Comparison of ENCODE assay signal across 20 mouse cellular contexts in the genomic region with DNA sequence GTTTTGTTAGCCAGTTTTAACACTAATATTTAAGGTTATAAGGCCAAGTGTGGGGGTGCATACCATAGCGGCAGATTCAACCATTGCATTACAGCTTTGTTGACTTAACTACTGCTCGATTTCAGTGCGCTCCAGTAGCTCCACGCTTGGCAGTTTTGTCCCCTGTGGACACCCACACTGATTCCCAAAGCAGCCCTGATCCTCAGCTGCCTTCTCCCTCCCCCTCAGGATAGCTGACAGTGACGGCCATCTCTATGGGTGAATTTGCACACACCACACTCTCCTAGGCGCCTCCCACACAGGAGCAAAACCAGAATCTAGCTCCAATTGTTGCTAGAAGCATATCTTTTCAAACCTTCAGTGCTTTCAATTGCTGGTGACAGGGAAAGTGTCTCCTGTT. TPM values are rescaled to one million over a fixed set of nuclear protein-coding genes. Genes with fewer than 3 reads are reported as not detected.
DNase-seq lines count a peak whose midpoint lies in the region; ATAC-seq lines count a peak whose summit lies in the region.
"Had no signal": no experiment of that assay in that cellular context is flagged by ENCODE, and none has a peak within 500 bp of the region (broad histone marks: within the 10 kb centered on the region; RNA-seq: fewer than 3 reads in every experiment).

No protein-coding gene starts in this region.

- peak overlapping the region; percentile 40; the same call in 1 of the 2 replicates for H3K27ac ChIP-seq in hindbrain, embryonic 10.5 days
- H3K27ac ChIP-seq in hindbrain, embryonic 11.5 days (ENCODE audit: low read depth, low read length), result no peak overlapping the region
- no peak overlapping the region for H3K27ac ChIP-seq in liver, embryonic 15.5 days (replicated peaks)
- H3K27ac ChIP-seq in liver, embryonic 12.5 days, result no peak overlapping the region
- no peak overlapping the region for H3K27ac ChIP-seq in forebrain, embryonic 14.5 days (ENCODE audit: low read depth, low read length)
- H3K27ac ChIP-seq: forebrain, embryonic 12.5 days; limb, embryonic 15.5 days had no signal

- H3K9ac ChIP-seq in hindbrain, embryonic 11.5 days (ENCODE audit: low read depth, low read length), result no peak overlapping the region
- no peak overlapping the region for H3K9ac ChIP-seq in liver, embryonic 15.5 days
- H3K9ac ChIP-seq in liver, embryonic 12.5 days, result no peak overlapping the region
- H3K9ac ChIP-seq in forebrain, embryonic 14.5 days (ENCODE audit: low read length), result no peak overlapping the region
- H3K9ac ChIP-seq: forebrain, embryonic 12.5 days; limb, embryonic 15.5 days had no signal

- H3K9me3 ChIP-seq in hindbrain, embryonic 10.5 days, result no peaks in the 10 kb centered on the region
- H3K9me3 ChIP-seq in hindbrain, embryonic 11.5 days (ENCODE audit: control insufficient read depth, low read length), result no peaks in the 10 kb centered on the region
- no peaks in the 10 kb centered on the region for H3K9me3 ChIP-seq in liver, embryonic 15.5 days (replicated peaks)
- H3K9me3 ChIP-seq in liver, embryonic 12.5 days (replicated peaks), result no peaks in the 10 kb centered on the region
- no peaks in the 10 kb centered on the region for H3K9me3 ChIP-seq in forebrain, embryonic 14.5 days (replicated peaks; ENCODE audit: control insufficient read depth, low read length)
- H3K9me3 ChIP-seq: forebrain, embryonic 12.5 days; limb, embryonic 15.5 days had no signal

- 76% methylated on average over 6 of the region's 6 CpGs for WGBS in hindbrain, embryonic 10.5 days
- 79% methylated on average over 6 of the region's 6 CpGs for WGBS in hindbrain, embryonic 11.5 days
- 61% methylated on average over 6 of the region's 6 CpGs for WGBS in liver, embryonic 15.5 days (ENCODE audit: insufficient replicate concordance)
- WGBS in liver, embryonic 12.5 days (ENCODE audit: insufficient replicate concordance), result 68% methylated on average over 6 of the region's 6 CpGs
- 90% methylated on average over 6 of the region's 6 CpGs for WGBS in forebrain, embryonic 14.5 days

- no peak for DNase-seq in hindbrain, embryonic 10.5 days (ENCODE audit: low spot score)
- DNase-seq in hindbrain, embryonic 11.5 days (ENCODE audit: low spot score), result no peak
- peak; percentile 67 to 84 for DNase-seq in frontal cortex, postnatal 36 days (ENCODE audit: low spot score in 2 of 2)
- peak; percentile 60 to 73 for DNase-seq in right cerebral cortex, postnatal 10 days (ENCODE audit: low spot score in 2 of 2)
- DNase-seq in forebrain, embryonic 14.5 days (ENCODE audit: low spot score), result no peak
- DNase-seq in adrenal gland, adult 8-10 months, result no peak
- DNase-seq: adrenal gland, postnatal 14 days; B cell, adult 2 months; cerebellum, postnatal 25 days; gastrocnemius, postnatal 25 days; heart, postnatal 4 days; kidney, postnatal 36 days; thymus, adult 18-20 months had no signal

- ATAC-seq in hindbrain, embryonic 11.5 days (ENCODE audit: low FRiP score), result no peak
- no peak for ATAC-seq in liver, embryonic 15.5 days (ENCODE audit: insufficient read depth)
- ATAC-seq in liver, embryonic 12.5 days, result no peak
- ATAC-seq in forebrain, embryonic 14.5 days, result no peak
- ATAC-seq: intestine, postnatal 0 days had no signal

- H3K36me3 ChIP-seq in hindbrain, embryonic 10.5 days, result peaks cover 46% of the 10 kb centered on the region
- 0 out of 2 replicates have a peak, but pooled peaks cover 3% of the 10 kb centered on the region for H3K36me3 ChIP-seq in hindbrain, embryonic 11.5 days (ENCODE audit: control insufficient read depth, insufficient read depth, low read length)
- H3K36me3 ChIP-seq in liver, embryonic 15.5 days (replicated peaks), result peaks cover 19% of the 10 kb centered on the region; the same call in 1 of the 2 replicates
- peaks cover 30% of the 10 kb centered on the region for H3K36me3 ChIP-seq in liver, embryonic 12.5 days
- H3K36me3 ChIP-seq in forebrain, embryonic 14.5 days (ENCODE audit: control insufficient read depth, insufficient read depth, low read length), result 0 out of 2 replicates have a peak, but pooled peaks cover 7% of the 10 kb centered on the region

- H3K4me2 ChIP-seq in hindbrain, embryonic 11.5 days (replicated peaks; ENCODE audit: low read depth, low read length), result no peak overlapping the region
- H3K4me2 ChIP-seq in liver, embryonic 15.5 days, result peak overlapping the region; percentile 6; the same call in 1 of the 2 replicates
- no peak overlapping the region for H3K4me2 ChIP-seq in liver, embryonic 12.5 days
- no peak overlapping the region for H3K4me2 ChIP-seq in forebrain, embryonic 14.5 days (ENCODE audit: low read length)
- H3K4me2 ChIP-seq: forebrain, embryonic 12.5 days; heart, embryonic 11.5 days; limb, embryonic 15.5 days; midbrain, embryonic 11.5 days had no signal

- H3K4me1 ChIP-seq in hindbrain, embryonic 10.5 days (replicated peaks), result peaks cover 83% of the 10 kb centered on the region
- peaks cover 14% of the 10 kb centered on the region for H3K4me1 ChIP-seq in hindbrain, embryonic 11.5 days (replicated peaks; ENCODE audit: control insufficient read depth, insufficient read depth, low read length)
- H3K4me1 ChIP-seq in liver, embryonic 15.5 days (replicated peaks), result peaks cover 81% of the 10 kb centered on the region
- H3K4me1 ChIP-seq in liver, embryonic 12.5 days, result peaks cover 78% of the 10 kb centered on the region
- peaks cover 39% of the 10 kb centered on the region for H3K4me1 ChIP-seq in forebrain, embryonic 14.5 days (ENCODE audit: control insufficient read depth, insufficient read depth, low read length)

- H3K4me3 ChIP-seq in hindbrain, embryonic 10.5 days, result no peak overlapping the region
- no peak overlapping the region for H3K4me3 ChIP-seq in hindbrain, embryonic 11.5 days (ENCODE audit: low read depth, low read length)
- H3K4me3 ChIP-seq in liver, embryonic 15.5 days (replicated peaks), result no peak overlapping the region
- H3K4me3 ChIP-seq in liver, embryonic 12.5 days, result no peak overlapping the region
- H3K4me3 ChIP-seq in forebrain, embryonic 14.5 days (ENCODE audit: low read depth, low read length), result no peak overlapping the region
- H3K4me3 ChIP-seq: forebrain, embryonic 12.5 days; limb, embryonic 15.5 days had no signal

- no peaks in the 10 kb centered on the region for H3K27me3 ChIP-seq in hindbrain, embryonic 10.5 days (ENCODE audit: insufficient read depth, poor library complexity, severe bottlenecking)
- no peaks in the 10 kb centered on the region for H3K27me3 ChIP-seq in hindbrain, embryonic 11.5 days (ENCODE audit: control insufficient read depth, insufficient read depth, low read length)
- no peaks in the 10 kb centered on the region for H3K27me3 ChIP-seq in liver, embryonic 15.5 days
- H3K27me3 ChIP-seq in liver, embryonic 12.5 days (replicated peaks), result no peaks in the 10 kb centered on the region
- H3K27me3 ChIP-seq in forebrain, embryonic 14.5 days (replicated peaks; ENCODE audit: control insufficient read depth, insufficient read depth, low read length), result no peaks in the 10 kb centered on the region
- H3K27me3 ChIP-seq: forebrain, embryonic 12.5 days; limb, embryonic 15.5 days had no signal

RNA-seq across cellular contexts. Expression of gene Foxk1, which starts 4.1 kb away (rescaled TPM):
- polyA plus RNA-seq in hindbrain, embryonic 10.5 days (2016; fragmentation: Nextera tagmentation; extraction: Ambion mirVana), result 5.2 and 5.5 TPM in 2 replicates
- 4.0 and 4.1 TPM in 2 replicates for polyA plus RNA-seq in hindbrain, embryonic 11.5 days (2014; fragmentation: Nextera tagmentation; extraction: Ambion mirVana)
- polyA plus RNA-seq in liver, embryonic 15.5 days (2015; fragmentation: Nextera tagmentation; extraction: Ambion mirVana), result 2.0 and 2.1 TPM in 2 replicates
- 3.1 and 4.1 TPM in 2 replicates for polyA plus RNA-seq in liver, embryonic 12.5 days (2016; fragmentation: Nextera tagmentation; extraction: Ambion mirVana)
- 1.8 and 2.8 TPM in 2 replicates for polyA plus RNA-seq in forebrain, embryonic 14.5 days (2014; fragmentation: Nextera tagmentation; extraction: Ambion mirVana)
- total RNA-seq in adrenal gland, adult 8-10 months (2022), result 10 to 100 TPM; 24.8 to 30.9 (median 28.3) TPM

RNA-seq across cellular contexts. Expression of gene Ap5z1, which starts 58.3 kb away (rescaled TPM):
- polyA plus RNA-seq in hindbrain, embryonic 10.5 days (2016; fragmentation: Nextera tagmentation; extraction: Ambion mirVana), result 13.5 and 16.9 TPM in 2 replicates
- polyA plus RNA-seq in hindbrain, embryonic 11.5 days (2014; fragmentation: Nextera tagmentation; extraction: Ambion mirVana), result 9.2 and 9.6 TPM in 2 replicates
- polyA plus RNA-seq in liver, embryonic 15.5 days (2015; fragmentation: Nextera tagmentation; extraction: Ambion mirVana), result 4.2 and 5.6 TPM in 2 replicates
- polyA plus RNA-seq in liver, embryonic 12.5 days (2016; fragmentation: Nextera tagmentation; extraction: Ambion mirVana), result 6.8 and 7.4 TPM in 2 replicates
- polyA plus RNA-seq in forebrain, embryonic 14.5 days (2014; fragmentation: Nextera tagmentation; extraction: Ambion mirVana), result 9.4 and 14.3 TPM in 2 replicates
- total RNA-seq in adrenal gland, adult 8-10 months (2022), result 10 to 100 TPM; 18.4 to 36.8 (median 26.5) TPM

Comparison
In these comparisons a context has a peak if more than half of its experiments do, and no peak if none do; other contexts are left out.
1. DNase-seq: peak in frontal cortex, postnatal 36 days (2 of 2) and right cerebral cortex, postnatal 10 days (2 of 2); none in hindbrain, embryonic 10.5 days (single experiment), hindbrain, embryonic 11.5 days (single experiment), forebrain, embryonic 14.5 days (single experiment) and adrenal gland, adult 8-10 months (single experiment).